Mouse (Mus musculus) bone marrow macrophage, adult 2 months (primary cell): ENCODE measurements at regions not wholly inside any gene's neighbourhood (a gene's known extent, or its start where the extent isn't known, plus 50 kb on each side); places are given as distances from the start of the nearest gene placed in this dataset.

ENCODE experiments used
- CTCF ChIP-seq: IDR thresholded peaks from 2 replicates; pipeline ENCODE4 v1.5.1; 2012; ENCODE audit warnings: low read depth, mild to moderate bottlenecking, low read length, moderate library complexity
- POLR2A ChIP-seq: IDR thresholded peaks from 2 replicates; pipeline ENCODE4 v1.6.1; 2012; ENCODE audit warnings: mild to moderate bottlenecking, low read depth, low read length, borderline replicate concordance

DNA sequence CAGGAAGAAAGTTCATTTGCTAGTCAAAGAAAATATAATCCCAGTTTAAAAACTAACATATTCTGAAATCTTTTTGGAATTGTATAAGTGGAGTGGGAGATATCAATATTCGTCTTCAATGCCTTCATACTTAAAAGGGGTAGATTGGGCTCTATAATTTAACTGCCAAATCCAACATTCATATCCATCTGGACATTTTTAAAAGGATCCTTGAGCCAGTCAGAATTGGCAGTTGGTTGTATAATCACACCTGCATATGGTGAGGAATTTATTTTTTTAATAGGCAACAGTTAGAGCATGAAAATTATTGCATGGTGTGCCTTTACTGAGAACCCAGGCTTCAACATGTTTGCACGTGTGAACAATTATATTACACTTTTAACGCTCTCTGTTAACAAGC is 419.5 kb upstream of the Cd180 start:
- no peak for TF ChIP-seq CTCF
- TF ChIP-seq POLR2A, result no peak
